Mouse (Mus musculus): ENCODE results near the gene 2210016L21Rik. TPM values are rescaled to one million over a fixed set of nuclear protein-coding genes. Genes with fewer than 3 reads are reported as not detected.

Gene 2210016L21Rik
- polyA plus RNA-seq, 1 experiment: 137 TPM

DNA sequence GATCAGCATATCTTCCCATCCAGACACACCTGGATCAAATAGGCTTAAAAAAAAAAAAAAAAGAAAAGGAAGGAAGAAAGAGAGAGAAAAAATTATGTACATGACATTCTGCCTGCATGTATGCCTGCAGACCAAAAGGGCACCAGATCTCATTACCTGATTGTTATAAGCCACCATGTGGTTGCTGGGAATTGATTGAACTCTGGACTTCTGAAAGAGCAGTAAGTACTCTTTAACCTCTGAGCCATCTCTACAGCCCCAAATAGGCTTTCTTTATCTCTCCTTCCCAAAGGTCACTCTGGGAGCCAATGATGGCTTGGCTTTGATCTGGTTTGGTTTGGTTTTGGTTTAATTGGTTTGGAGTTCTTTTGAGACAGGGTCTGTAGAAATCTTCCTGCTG, 43.1 kb downstream of the 2210016L21Rik start:
- DNase-seq: no peak
- no peaks in the 10 kb centered on the region for H3K4me1 ChIP-seq (ENCODE audit: control insufficient read depth, insufficient read depth, low read length)
- no peaks in the 10 kb centered on the region for H3K27me3 ChIP-seq (ENCODE audit: control insufficient read depth, insufficient read depth, low read length)
- no peak overlapping the region for H3K4me3 ChIP-seq (replicated peaks; ENCODE audit: insufficient read depth, low read depth, low read length)
- no peak for TF ChIP-seq CTCF (IDR thresholded peaks at IDR 0.05; ENCODE audit: borderline replicate concordance, insufficient read depth, low read depth, low read length)
- TF ChIP-seq POLR2A (IDR thresholded peaks at IDR 0.05; ENCODE audit: borderline replicate concordance, insufficient read depth, low read length): no peak
- no peak overlapping the region for H3K27ac ChIP-seq (ENCODE audit: insufficient read depth, low read length)

DNA sequence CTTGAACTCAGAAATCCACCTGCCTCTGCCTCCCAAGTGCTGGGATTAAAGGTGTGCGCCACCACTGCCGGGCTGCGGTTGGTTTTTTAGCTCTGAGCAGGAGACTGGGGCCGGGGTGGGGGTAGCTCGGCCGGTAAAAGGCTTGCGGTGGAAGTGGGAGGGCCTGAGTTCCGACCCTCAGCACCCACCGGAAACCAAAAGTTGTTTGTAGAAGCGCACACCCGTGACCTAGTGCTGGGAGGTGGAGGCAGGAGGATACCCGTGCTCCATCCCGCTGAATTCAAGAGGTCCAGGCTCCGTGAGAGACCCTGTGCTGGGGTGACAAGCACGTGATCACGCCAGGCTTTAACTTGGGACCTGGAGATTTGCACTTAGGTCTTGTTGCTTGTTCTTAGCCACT, 54.5 kb downstream of the 2210016L21Rik start:
- TF ChIP-seq POLR2A (IDR thresholded peaks at IDR 0.05; ENCODE audit: borderline replicate concordance, insufficient read depth, low read length) (no peak), CTCF (IDR thresholded peaks at IDR 0.05; ENCODE audit: borderline replicate concordance, insufficient read depth, low read depth, low read length) (no peak)
- no peaks in the 10 kb centered on the region for H3K4me1 ChIP-seq (ENCODE audit: control insufficient read depth, insufficient read depth, low read length)
- H3K27me3 ChIP-seq (ENCODE audit: control insufficient read depth, insufficient read depth, low read length): no peaks in the 10 kb centered on the region
- H3K4me3 ChIP-seq (replicated peaks; ENCODE audit: insufficient read depth, low read depth, low read length): no peak overlapping the region
- WGBS: 83% methylated on average over 16 of the region's 16 CpGs
- no peak for DNase-seq
- H3K27ac ChIP-seq (ENCODE audit: insufficient read depth, low read length): no peak overlapping the region

DNA sequence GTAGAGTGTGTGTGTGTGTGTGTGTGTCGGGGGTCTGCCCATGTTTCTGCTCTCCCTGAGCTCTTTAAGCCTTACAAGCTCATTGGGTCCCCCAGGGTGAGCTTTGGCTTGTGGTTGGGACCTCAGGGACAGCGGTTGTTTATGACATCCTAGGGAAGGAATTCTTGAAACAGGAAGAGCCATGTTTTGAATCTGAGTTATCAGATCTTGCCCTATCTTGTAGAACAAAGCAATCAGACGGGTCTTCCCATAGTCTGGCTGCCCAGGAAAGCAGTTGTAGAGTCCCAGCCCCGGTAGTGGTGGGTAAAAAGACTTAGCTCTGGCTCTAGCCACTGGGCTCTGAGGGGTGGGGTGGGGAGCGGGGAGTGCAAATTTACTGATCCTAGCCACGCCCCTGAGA, 55.4 kb downstream of the 2210016L21Rik start:
- Histone ChIP-seq H3K4me3 (replicated peaks; ENCODE audit: insufficient read depth, low read depth, low read length) (no peak overlapping the region), H3K4me1 (ENCODE audit: control insufficient read depth, insufficient read depth, low read length) (no peaks in the 10 kb centered on the region), H3K27ac (ENCODE audit: insufficient read depth, low read length) (no peak overlapping the region), H3K27me3 (ENCODE audit: control insufficient read depth, insufficient read depth, low read length) (no peaks in the 10 kb centered on the region)
- 72% methylated on average over 6 of the region's 6 CpGs for WGBS
- TF ChIP-seq CTCF (IDR thresholded peaks at IDR 0.05; ENCODE audit: borderline replicate concordance, insufficient read depth, low read depth, low read length): no peak
- no peak for TF ChIP-seq POLR2A (IDR thresholded peaks at IDR 0.05; ENCODE audit: borderline replicate concordance, insufficient read depth, low read length)
- no peak for DNase-seq

Other genes starting within 250 kb of the 2210016L21Rik start
- 33.9 and 35.5 TPM in 2 replicates for gene Tchp, start 234.4 kb upstream of the 2210016L21Rik start, polyA plus RNA-seq (2012; rRNA removed)
- gene Ankrd13a, start 167.5 kb upstream of the 2210016L21Rik start, polyA plus RNA-seq (2012; rRNA removed): 61.6 and 62.1 TPM in 2 replicates
- 96.5 and 107 TPM in 2 replicates for gene Git2, start 166.6 kb upstream of the 2210016L21Rik start, polyA plus RNA-seq (2012; rRNA removed)
- 227 and 230 TPM in 2 replicates for gene 1500011B03Rik, start 118.7 kb upstream of the 2210016L21Rik start, polyA plus RNA-seq (2012; rRNA removed)
- not detected in 2 replicates for gene 4930519G04Rik, start 88.5 kb upstream of the 2210016L21Rik start, polyA plus RNA-seq (2012; rRNA removed)
- 0.16 TPM in 2 replicates for gene Gm9936, start 83.5 kb upstream of the 2210016L21Rik start, polyA plus RNA-seq (2012; rRNA removed)
- gene Oasl2, start 45.2 kb upstream of the 2210016L21Rik start, polyA plus RNA-seq (2012; rRNA removed): 5.3 and 6.9 TPM in 2 replicates
- 0.36 and 0.46 TPM in 2 replicates for gene Oasl1, start 18.9 kb upstream of the 2210016L21Rik start, polyA plus RNA-seq (2012; rRNA removed)
- 0.05 TPM in 1 of 2 replicates, not detected in the other for gene Hnf1a, start 28.9 kb downstream of the 2210016L21Rik start, polyA plus RNA-seq (2012; rRNA removed)
- gene Sppl3, start 69.0 kb downstream of the 2210016L21Rik start, polyA plus RNA-seq (2012; rRNA removed): 64.2 and 65.0 TPM in 2 replicates
- not detected in 2 replicates for gene Gm10401, start 156.1 kb downstream of the 2210016L21Rik start, polyA plus RNA-seq (2012; rRNA removed)
- gene Acads, start 177.2 kb downstream of the 2210016L21Rik start, polyA plus RNA-seq (2012; rRNA removed): 14.9 and 16.1 TPM in 2 replicates
- gene Unc119b, start 192.8 kb downstream of the 2210016L21Rik start, polyA plus RNA-seq (2012; rRNA removed): 34.0 and 36.1 TPM in 2 replicates
- 66.0 and 80.2 TPM in 2 replicates for gene Mlec, start 216.0 kb downstream of the 2210016L21Rik start, polyA plus RNA-seq (2012; rRNA removed)

Data from cerebellum, adult 2 months (tissue).